ENCODE assay signal across 28 mouse cellular contexts in genomic region chr10:113652100-113652499, GRCm38 (mm10).
"Had no signal": no experiment of that assay in that cellular context is flagged by ENCODE, and none has a peak within 500 bp of the region (broad histone marks: within the 10 kb centered on the region; RNA-seq: fewer than 3 reads in every experiment).

No protein-coding gene starts in this region.

- H3K9me3 ChIP-seq: embryonic facial prominence, embryonic 10.5 days; embryonic facial prominence, embryonic 12.5 days; embryonic facial prominence, embryonic 13.5 days; embryonic facial prominence, embryonic 15.5 days; forebrain, embryonic 10.5 days; forebrain, embryonic 12.5 days; forebrain, embryonic 13.5 days; forebrain, embryonic 15.5 days had no signal

- H3K9ac ChIP-seq: embryonic facial prominence, embryonic 12.5 days; embryonic facial prominence, embryonic 13.5 days; embryonic facial prominence, embryonic 15.5 days; forebrain, embryonic 12.5 days; forebrain, embryonic 13.5 days; forebrain, embryonic 15.5 days; forebrain, postnatal 0 days had no signal

- H3K27me3 ChIP-seq: embryonic facial prominence, embryonic 12.5 days; embryonic facial prominence, embryonic 13.5 days; embryonic facial prominence, embryonic 15.5 days; forebrain, embryonic 12.5 days; forebrain, embryonic 13.5 days; forebrain, embryonic 15.5 days had no signal

- H3K27ac ChIP-seq: embryonic facial prominence, embryonic 10.5 days; embryonic facial prominence, embryonic 12.5 days; embryonic facial prominence, embryonic 13.5 days; embryonic facial prominence, embryonic 15.5 days; forebrain, embryonic 10.5 days; forebrain, embryonic 12.5 days; forebrain, embryonic 13.5 days; forebrain, embryonic 15.5 days; gastrocnemius, adult 2 months had no signal

- H3K36me3 ChIP-seq: embryonic facial prominence, embryonic 10.5 days; embryonic facial prominence, embryonic 12.5 days; embryonic facial prominence, embryonic 13.5 days; embryonic facial prominence, embryonic 15.5 days; forebrain, embryonic 10.5 days; forebrain, embryonic 12.5 days; forebrain, embryonic 15.5 days had no signal

- ATAC-seq: forebrain, embryonic 13.5 days; forebrain, embryonic 14.5 days; forebrain, embryonic 15.5 days; forebrain, embryonic 16.5 days had no signal

- H3K4me1 ChIP-seq: embryonic facial prominence, embryonic 10.5 days; embryonic facial prominence, embryonic 12.5 days; embryonic facial prominence, embryonic 13.5 days; embryonic facial prominence, embryonic 15.5 days; forebrain, embryonic 10.5 days; forebrain, embryonic 12.5 days; forebrain, embryonic 13.5 days; forebrain, embryonic 15.5 days had no signal

- H3K4me3 ChIP-seq: embryonic facial prominence, embryonic 10.5 days; embryonic facial prominence, embryonic 12.5 days; embryonic facial prominence, embryonic 13.5 days; embryonic facial prominence, embryonic 15.5 days; erythroblast, embryonic 14.5 days; forebrain, embryonic 10.5 days; forebrain, embryonic 12.5 days; forebrain, embryonic 13.5 days; forebrain, embryonic 15.5 days; gastrocnemius, adult 2 months had no signal

- H3K4me2 ChIP-seq: embryonic facial prominence, embryonic 12.5 days; embryonic facial prominence, embryonic 13.5 days; embryonic facial prominence, embryonic 15.5 days; forebrain, embryonic 12.5 days; forebrain, embryonic 13.5 days; forebrain, embryonic 15.5 days had no signal

- DNase-seq: cerebellum, adult 2 months; cerebellum, adult 8-10 months; cerebellum, adult 9-10 months; cerebellum, adult 9-11 months; cerebellum, postnatal 10 days; cerebellum, postnatal 14 days; cerebellum, postnatal 25 days; cerebellum, postnatal 36 days; embryo, embryonic 11 days; forebrain, postnatal 0 days; gastrocnemius, adult 2 months; gastrocnemius, postnatal 10 days; gastrocnemius, postnatal 14 days; gastrocnemius, postnatal 25 days; gastrocnemius, postnatal 36 days; heart, adult 11 months; heart, adult 18-20 months had no signal
